Mouse (Mus musculus) activated CD4-positive, CD25-positive, alpha-beta regulatory T cell, adult 4 months (primary cell): ENCODE measurements around the gene Ripk1. TPM values are rescaled to one million over a fixed set of nuclear protein-coding genes. Genes with fewer than 3 reads are reported as not detected.
"Not testable (repeated sequence)": the region's sequence is repeated elsewhere in the genome, so short reads cannot be mapped to it uniquely, and the experiment has no call there.

Experiments used
- ATAC-seq: one replicate; pipeline ENCODE4 v1.8.0; 2017
- polyA plus RNA-seq, 2 experiments: library from polyadenylated mRNA; unstranded; fragments of 100-300 nt; shearing (Covaris generic); gene quantifications; one replicate each; pipeline ENCODE4 v1.2.1; 2017

The Ripk1 gene
- polyA plus RNA-seq, 2 experiments from 2014 or later: 11.9 to 15.7 TPM

DNA sequence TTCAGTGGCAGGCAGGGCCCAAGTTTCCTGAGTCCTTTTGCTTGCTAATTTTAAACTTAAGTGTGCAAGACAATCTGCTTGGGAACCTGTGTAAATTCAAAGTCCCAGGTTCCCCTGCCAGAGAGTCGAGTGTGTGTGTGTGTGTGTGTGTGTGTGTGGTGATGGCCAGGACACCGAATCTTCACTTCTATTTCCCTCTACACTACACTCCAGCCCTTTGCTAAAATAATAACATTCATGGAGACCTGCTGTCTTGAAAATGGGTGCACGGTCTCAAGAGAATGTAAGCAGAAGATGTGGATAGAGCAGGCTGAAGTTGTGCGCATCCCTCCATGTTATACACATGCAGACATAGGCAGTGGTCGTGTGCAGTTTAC is 35.9 kb downstream of the Ripk1 start:
- no peak for ATAC-seq

GRCm38 (mm10) chr13:34038901-34039341 is 36.8 kb downstream of the Ripk1 start:
- no peak for ATAC-seq

- ATAC-seq: no peak
These were observed 37.9 kb downstream of the Ripk1 start for GRCm38 (mm10) chr13:34040091-34040490.

DNA sequence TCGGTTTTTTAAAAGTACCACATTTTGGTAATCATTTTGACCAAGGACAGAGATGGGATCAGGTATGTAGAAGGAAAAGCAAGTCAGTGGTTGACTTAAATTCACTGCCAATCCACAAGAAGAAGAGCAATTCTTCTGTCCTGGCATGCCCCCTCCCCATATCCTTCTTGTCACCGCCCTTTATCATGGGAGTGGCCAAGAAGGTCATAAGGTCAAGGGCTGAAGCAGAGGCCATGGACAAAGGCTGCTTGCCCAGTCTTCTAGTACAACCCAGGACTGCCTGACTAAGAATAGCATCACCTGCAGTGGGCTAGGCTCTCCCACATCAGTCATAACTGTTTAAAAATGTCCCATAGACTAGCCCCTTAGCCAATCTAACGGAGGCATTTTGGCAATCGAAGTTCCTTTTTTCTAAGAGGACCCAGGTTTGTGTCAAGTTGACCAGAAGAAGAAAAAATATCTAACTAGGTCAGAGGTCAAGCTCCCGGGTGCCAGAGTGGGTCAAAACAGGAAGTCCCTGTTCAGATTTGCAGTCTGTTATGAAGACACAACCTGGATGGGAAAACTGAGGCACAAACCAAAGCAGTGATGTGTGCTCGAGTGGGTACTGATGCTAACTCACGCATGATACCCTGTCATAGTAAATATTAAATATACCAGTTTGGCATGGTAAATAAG is 41.7 kb downstream of the Ripk1 start:
- ATAC-seq: no peak

- no peak for ATAC-seq
These were observed 43.5 kb downstream of the Ripk1 start for GRCm38 (mm10) chr13:34045511-34046249.

DNA sequence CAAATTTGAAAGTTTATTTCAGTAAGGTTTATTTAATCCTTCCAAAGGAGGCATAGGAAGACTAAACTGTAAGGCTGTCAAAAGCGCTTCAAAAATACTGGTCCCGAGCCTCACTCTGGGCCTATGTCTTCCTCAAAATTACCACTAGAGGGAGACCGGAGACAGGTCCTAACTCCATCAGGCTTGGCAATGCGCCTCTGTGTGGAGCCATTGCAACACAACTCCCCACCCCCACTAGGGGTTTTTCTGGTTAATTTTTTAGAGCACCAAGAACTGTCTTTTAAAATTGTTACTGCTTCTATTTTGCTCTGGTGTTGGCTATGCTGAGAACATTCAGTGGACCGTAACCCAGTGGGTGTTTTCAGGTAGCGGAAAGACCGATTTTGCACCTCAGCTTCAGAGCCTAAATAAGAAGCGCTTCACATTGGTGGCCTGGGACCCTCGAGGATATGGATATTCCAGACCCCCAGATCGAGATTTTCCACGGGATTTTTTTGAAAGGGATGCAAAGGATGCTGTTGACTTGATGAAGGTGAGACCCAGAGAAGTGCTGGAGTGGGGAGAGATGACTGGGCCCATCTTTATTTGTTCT is 44.4 kb downstream of the Ripk1 start:
- ATAC-seq: peak; percentile 99

DNA sequence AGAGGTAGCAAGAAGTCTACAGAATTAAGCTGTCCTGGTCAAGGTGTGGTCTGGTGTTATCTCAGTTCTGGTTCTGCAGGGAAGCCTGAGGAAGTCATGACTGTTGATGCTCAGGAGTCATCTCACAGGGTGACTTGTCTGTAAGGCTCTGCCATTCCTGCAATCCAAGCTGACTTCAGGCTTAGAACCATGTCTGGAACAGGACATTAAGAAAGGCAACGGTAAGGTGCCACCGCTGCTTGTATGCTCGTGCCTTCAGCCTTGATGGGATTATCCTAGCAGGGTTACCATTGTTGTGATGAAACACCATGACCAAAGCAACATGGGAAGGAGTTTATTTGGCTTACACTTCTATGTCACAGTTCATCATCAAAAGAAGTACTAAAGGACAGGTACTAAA is 45.4 kb downstream of the Ripk1 start:
- ATAC-seq: no peak

- ATAC-seq: no peak
These were observed 48.3 kb downstream of the Ripk1 start for GRCm38 (mm10) chr13:34050479-34050878.

DNA sequence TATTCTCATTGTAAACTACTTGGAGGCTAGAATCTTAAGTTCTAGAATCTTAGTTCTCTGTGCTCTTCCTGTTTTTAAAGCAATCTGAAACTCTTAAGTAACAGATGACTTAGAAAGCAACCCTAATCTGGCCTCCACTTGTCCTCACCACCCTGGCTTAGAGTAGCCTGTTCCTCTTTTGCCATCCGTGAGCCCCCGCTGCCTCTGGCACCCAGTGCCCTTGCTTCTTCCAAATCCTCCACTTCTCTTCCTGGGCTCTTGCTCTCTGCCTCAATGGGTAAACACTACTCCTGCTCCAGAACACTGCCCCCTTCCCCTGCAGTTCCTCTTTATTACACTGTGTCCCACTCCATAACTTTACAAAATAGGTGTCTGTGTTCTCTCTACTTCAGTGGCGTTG is 49.5 kb downstream of the Ripk1 start:
- ATAC-seq: no peak

GRCm38 (mm10) chr13:34053673-34054282 is 51.6 kb downstream of the Ripk1 start:
- ATAC-seq: no peak

DNA sequence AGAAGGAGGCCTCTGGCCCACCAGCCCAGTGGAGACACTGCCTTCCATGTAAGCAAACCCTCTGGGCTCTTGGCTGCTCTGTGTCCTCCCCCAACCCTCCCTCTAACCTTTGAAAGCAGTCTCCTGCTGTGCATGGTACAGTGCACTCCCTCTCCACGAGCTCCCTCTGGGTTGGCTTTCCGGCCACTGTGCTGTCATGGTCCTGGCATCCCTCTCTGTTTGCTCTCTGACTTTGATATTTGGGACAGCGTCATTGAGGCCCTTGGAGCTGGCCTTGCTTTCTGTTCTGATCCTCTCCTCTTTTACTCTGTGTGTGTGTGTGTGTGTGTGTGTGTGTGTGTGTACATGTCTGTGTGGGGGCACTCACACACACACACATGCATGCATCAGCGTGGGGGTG is 52.2 kb downstream of the Ripk1 start:
- no peak for ATAC-seq

DNA sequence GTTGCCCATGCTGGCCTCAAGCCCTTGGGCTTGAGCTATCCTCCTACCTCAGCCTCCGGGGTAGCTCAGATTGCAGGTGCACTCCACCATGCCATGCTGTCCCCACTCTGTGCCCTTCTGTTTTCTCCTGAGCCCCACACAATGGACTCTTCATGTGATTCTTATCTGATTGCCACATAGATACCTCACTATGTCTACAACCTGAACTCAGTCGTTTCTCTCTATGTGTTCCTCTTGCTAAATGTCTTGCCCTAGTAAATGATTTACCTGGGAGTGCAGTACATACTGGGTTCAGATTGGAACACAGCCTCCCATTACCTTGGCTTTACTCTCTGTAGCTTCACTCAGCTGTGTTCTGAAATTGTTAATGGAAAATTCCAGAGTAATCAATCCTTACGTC is 52.8 kb downstream of the Ripk1 start:
- no peak for ATAC-seq

- no peak for ATAC-seq
These were observed 55.1 kb downstream of the Ripk1 start for GRCm38 (mm10) chr13:34057252-34057651.

GRCm38 (mm10) chr13:34060061-34060460 is 57.9 kb downstream of the Ripk1 start:
- ATAC-seq: no peak

GRCm38 (mm10) chr13:34062466-34062865 is 60.3 kb downstream of the Ripk1 start:
- no peak for ATAC-seq

- ATAC-seq: no peak
These were observed 64.2 kb downstream of the Ripk1 start for GRCm38 (mm10) chr13:34066351-34066750.

DNA sequence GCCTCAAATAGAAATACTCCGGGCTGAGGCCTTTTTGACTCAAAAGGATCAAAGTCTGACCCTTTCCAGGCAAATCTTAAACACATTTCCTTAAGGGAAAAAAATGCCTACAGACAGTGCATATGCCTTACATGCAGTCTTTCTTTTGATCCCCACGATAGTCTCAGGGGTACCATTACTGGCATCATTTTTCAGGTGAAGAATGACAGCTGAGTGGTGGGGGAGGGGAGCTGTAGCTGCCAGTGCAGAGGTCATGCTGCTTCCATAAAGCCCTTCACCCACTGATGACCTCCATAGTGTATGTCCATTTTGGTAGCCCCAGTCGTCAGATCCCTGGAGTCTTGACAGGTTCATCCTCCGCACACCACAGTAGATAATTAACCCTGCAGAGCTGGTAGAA is 68.1 kb downstream of the Ripk1 start:
- ATAC-seq: no peak

- no peak for ATAC-seq
These were observed 69.7 kb downstream of the Ripk1 start for GRCm38 (mm10) chr13:34071836-34072235.

DNA sequence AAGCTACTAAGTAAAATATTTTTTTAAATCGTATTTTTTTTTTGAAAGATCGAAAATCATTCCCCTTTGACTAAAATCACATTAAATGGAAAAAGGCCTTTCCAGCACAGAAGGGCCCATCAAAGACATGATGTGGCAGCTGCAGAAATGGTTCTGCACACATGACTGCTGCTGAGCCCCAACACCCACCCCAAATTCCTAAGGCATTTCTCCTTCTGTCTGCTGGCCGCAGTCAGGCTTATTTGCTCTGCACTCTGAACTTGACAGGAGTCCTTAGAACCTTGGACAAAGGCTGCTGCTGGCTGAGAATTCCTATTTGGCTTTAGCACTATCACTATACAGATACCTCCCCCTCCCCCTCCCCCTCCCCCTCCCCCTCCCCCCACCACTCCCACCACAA is 70.7 kb downstream of the Ripk1 start:
- ATAC-seq: no peak

- not testable (repeated sequence) for ATAC-seq
These were observed 72.3 kb downstream of the Ripk1 start for GRCm38 (mm10) chr13:34074441-34074840.

DNA sequence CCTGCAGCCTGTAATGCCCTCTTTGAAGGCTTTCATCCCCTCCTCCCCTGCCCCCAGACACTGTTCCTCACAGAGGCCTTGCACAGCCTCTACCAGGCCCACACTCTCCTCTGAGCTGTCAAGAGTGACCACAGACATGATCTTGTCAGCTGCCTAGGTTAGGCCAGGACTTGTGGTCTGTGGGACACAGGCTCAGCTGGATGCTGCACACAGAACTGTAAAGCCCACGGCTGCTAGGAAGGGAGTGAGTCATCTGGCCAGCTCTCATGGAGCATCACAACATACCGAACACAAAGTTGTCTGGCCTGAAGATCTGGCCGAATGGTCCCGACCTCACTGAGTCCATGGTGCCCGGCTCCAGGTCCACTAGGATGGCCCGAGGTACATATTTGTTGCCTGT is 73.7 kb downstream of the Ripk1 start:
- ATAC-seq: not testable (repeated sequence)

- no peak for ATAC-seq
These were observed 74.7 kb downstream of the Ripk1 start for GRCm38 (mm10) chr13:34076561-34077491.
